Mouse (Mus musculus): ENCODE measurements at regions not wholly inside any gene's neighbourhood (a gene's known extent, or its start where the extent isn't known, plus 50 kb on each side); places are given as distances from the start of the nearest gene placed in this dataset.
A peak's percentile ranks its signal among the peaks of the same experiment; 100 is the strongest.

DNA sequence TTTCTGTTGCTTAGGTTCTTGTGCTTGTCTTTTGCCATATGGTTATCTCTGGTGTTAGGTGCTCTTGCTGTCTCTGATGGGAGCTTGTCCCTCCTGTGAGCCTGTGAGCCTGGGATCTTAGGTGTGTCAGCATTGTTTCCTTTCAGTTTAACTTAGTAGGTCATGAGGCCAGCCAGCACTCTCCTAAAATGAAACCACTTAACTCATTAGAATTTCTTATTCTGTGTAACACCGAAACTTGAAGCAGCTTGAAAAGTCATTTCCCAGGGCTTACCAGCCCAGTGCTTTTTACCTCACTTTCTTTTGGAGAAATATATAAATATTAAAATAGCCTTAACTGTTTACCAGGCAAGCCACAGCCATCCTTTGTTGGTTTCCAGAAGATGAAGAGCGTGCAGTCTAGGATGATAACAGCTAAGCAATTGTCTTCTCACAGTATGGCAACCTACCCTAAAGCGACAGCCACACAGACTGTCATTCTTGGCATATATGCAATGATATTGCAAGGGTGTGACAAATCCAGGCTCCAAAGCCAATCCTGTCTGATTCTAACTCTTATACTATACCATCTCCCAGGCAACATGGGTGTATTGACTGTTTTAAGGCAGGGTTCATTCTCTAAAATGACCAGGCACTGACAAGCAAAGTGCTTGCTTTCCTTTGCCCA lies 146.2 kb upstream of the Map3k7 start:
- 92% methylated on average over 3 of the region's 3 CpGs for WGBS
- Histone ChIP-seq H3K4me2 (no peak overlapping the region), H3K9me3 (no peaks in the 10 kb centered on the region), H3K36me3 (no peaks in the 10 kb centered on the region), H3K4me1 (replicated peaks) (no peaks in the 10 kb centered on the region), H3K9ac (no peak overlapping the region), H3K4me3 (no peak overlapping the region), H3K27me3 (no peaks in the 10 kb centered on the region), H3K27ac (no peak overlapping the region)
- ATAC-seq (ENCODE audit: low FRiP score): no peak

DNA sequence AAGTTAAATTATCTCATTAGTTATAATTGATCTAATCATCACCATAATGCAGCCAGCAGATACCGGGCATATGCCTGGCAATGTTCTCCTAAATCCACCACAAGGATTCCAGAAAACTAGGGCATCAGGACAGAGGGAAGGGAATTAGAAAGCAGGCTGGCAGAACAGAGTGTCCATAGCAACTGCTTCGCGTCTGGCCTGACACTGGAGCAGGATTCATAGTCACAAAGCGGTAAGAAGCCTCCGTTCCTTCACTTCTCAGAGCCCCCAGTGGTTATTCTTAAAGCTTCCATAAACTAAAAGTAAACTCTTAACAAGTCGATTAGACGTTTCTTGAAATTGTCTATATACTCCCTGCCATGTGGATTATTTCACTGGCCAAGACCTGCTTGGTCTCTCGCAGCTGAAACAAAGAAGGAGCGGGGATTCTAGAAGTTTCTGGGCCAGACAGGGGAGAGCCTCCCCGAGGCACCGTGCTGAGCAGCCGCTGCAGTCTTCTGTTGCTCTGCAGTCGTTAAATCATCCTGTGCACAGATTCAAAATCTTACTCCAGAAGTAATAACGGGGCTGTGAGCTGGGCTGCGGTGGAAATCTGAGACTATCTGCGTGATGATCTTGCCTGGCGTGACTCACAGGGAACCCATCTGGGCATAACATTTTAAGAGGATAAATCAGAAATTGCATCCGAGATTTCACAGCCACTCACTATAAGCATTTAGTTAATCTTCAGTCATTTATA lies 144.2 kb upstream of the Map3k7 start:
- no peak overlapping the region for H3K9ac ChIP-seq
- no peak overlapping the region for H3K27ac ChIP-seq
- H3K4me1 ChIP-seq (replicated peaks): peaks cover 7% of the 10 kb centered on the region; the same call in 1 of the 2 replicates
- H3K4me2 ChIP-seq: no peak overlapping the region
- H3K9me3 ChIP-seq: no peaks in the 10 kb centered on the region
- no peaks in the 10 kb centered on the region for H3K27me3 ChIP-seq
- no peak overlapping the region for H3K4me3 ChIP-seq
- 86% methylated on average over 18 of the region's 18 CpGs for WGBS
- H3K36me3 ChIP-seq: no peaks in the 10 kb centered on the region
- ATAC-seq (ENCODE audit: low FRiP score): no peak

DNA sequence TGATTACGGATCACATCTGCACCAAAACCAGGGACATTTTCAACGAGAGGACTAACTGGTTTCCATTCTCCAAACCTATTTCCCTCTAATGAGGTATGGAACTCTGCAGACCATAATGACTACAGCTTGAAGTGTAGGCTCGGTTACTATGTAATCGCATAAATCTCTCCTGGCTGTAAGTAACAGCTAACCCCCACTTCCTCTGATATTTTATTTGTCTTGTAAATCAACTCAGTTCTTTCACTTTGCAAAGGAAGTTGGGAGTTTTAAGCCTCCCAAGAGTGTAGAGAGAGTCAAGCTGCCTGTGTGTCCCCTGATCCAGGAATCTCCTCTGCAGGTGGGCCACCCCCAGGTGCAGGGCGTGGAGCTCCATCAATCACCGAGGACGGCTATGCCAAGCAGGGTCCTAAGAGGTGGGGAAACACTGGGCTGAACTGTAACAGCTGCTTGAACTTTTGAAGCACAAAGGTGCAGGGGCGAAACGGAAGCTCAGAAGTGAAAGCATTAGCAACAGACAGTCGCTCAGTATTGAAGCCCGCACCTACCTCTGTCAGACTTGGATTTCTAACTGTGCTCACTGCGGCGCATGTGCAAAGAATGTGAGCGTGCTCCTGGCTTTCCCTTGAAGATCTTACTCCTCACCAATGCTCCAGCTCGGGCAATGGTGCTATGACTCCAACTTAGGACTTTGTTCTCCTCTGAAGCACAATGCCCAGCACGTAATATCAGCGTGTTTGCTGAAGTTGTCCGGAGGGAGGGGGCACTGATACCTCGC lies 140.1 kb upstream of the Map3k7 start:
- Histone ChIP-seq H3K4me1 (replicated peaks) (peaks cover 7% of the 10 kb centered on the region; the same call in 1 of the 2 replicates), H3K27ac (no peak overlapping the region), H3K27me3 (no peaks in the 10 kb centered on the region), H3K9ac (no peak overlapping the region), H3K4me2 (peak overlapping the region; percentile 29), H3K9me3 (no peaks in the 10 kb centered on the region), H3K36me3 (no peaks in the 10 kb centered on the region), H3K4me3 (no peak overlapping the region)
- WGBS: 59% methylated on average over 19 of the region's 19 CpGs
- ATAC-seq (ENCODE audit: low FRiP score): 0 out of 2 replicates have a peak, but pooled peaks have one; percentile 57

- Histone ChIP-seq H3K4me2 (peak overlapping the region; percentile 29), H3K9me3 (no peaks in the 10 kb centered on the region), H3K9ac (no peak overlapping the region), H3K36me3 (no peaks in the 10 kb centered on the region), H3K27ac (no peak overlapping the region), H3K27me3 (no peaks in the 10 kb centered on the region), H3K4me3 (no peak overlapping the region), H3K4me1 (replicated peaks) (peaks cover 7% of the 10 kb centered on the region; the same call in 1 of the 2 replicates)
- 59% methylated on average over 14 of the region's 14 CpGs for WGBS
- no peak for ATAC-seq (ENCODE audit: low FRiP score)
Observed at GRCm38 (mm10) chr4:31824518-31825437, 139.1 kb upstream of the Map3k7 start.

- peaks cover 8% of the 10 kb centered on the region; the same call in 1 of the 2 replicates for H3K4me1 ChIP-seq (replicated peaks)
- H3K27me3 ChIP-seq: no peaks in the 10 kb centered on the region
- no peak overlapping the region for H3K9ac ChIP-seq
- H3K4me3 ChIP-seq: no peak overlapping the region
- ATAC-seq (ENCODE audit: low FRiP score): no peak
- no peak overlapping the region for H3K4me2 ChIP-seq
- 76% methylated on average over 3 of the region's 3 CpGs for WGBS
- no peaks in the 10 kb centered on the region for H3K36me3 ChIP-seq
- H3K27ac ChIP-seq: no peak overlapping the region
- no peaks in the 10 kb centered on the region for H3K9me3 ChIP-seq
Observed at GRCm38 (mm10) chr4:31825438-31825830, 138.5 kb upstream of the Map3k7 start.

DNA sequence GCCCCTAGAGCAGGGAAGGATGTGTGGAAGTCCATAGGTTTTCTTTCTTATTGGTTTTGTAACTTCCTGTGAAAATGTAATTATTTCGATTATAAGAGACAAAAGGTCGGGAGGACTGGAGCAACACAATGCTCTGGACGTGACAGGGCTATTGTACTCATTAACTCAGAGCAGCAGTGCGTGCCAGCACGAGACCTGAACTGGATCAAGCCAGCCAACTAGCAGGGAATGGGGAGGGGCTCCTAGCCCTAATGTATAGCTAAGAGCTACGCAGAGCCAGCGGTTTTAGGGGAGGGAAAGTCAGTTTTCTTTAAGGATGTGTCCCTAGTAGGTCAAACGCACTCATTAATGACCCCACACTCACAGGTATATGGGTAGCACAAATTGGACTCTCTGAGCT lies 137.2 kb upstream of the Map3k7 start:
- Histone ChIP-seq H3K4me3 (no peak overlapping the region), H3K4me1 (replicated peaks) (peaks cover 11% of the 10 kb centered on the region; the same call in 1 of the 2 replicates), H3K4me2 (no peak overlapping the region), H3K27me3 (no peaks in the 10 kb centered on the region), H3K27ac (no peak overlapping the region), H3K9me3 (no peaks in the 10 kb centered on the region), H3K9ac (no peak overlapping the region), H3K36me3 (no peaks in the 10 kb centered on the region)
- 62% methylated on average over 8 of the region's 8 CpGs for WGBS
- 0 out of 2 replicates have a peak, but pooled peaks have one; percentile 56 for ATAC-seq (ENCODE audit: low FRiP score)

- Histone ChIP-seq H3K27me3 (no peaks in the 10 kb centered on the region), H3K27ac (no peak overlapping the region), H3K9me3 (no peaks in the 10 kb centered on the region), H3K4me1 (replicated peaks) (peaks cover 11% of the 10 kb centered on the region; the same call in 1 of the 2 replicates), H3K4me2 (no peak overlapping the region), H3K9ac (no peak overlapping the region), H3K4me3 (no peak overlapping the region), H3K36me3 (no peaks in the 10 kb centered on the region)
- WGBS: 81% methylated on average over 7 of the region's 7 CpGs
- no peak for ATAC-seq (ENCODE audit: low FRiP score)
Observed at GRCm38 (mm10) chr4:31827266-31827665, 136.6 kb upstream of the Map3k7 start.

- Histone ChIP-seq H3K4me3 (no peak overlapping the region), H3K4me2 (peak overlapping the region; percentile 8; the same call in 1 of the 2 replicates), H3K27me3 (no peaks in the 10 kb centered on the region), H3K36me3 (no peaks in the 10 kb centered on the region), H3K9ac (no peak overlapping the region), H3K4me1 (replicated peaks) (peaks cover 12% of the 10 kb centered on the region), H3K9me3 (no peaks in the 10 kb centered on the region), H3K27ac (no peak overlapping the region)
- 10% methylated on average over 11 of the region's 11 CpGs for whole genome bisulfite sequencing
- ATAC-seq (ENCODE audit: low FRiP score): no peak
Observed at GRCm38 (mm10) chr4:31830241-31830640, 133.7 kb upstream of the Map3k7 start.

GRCm38 (mm10) chr4:31831469-31831868 lies 132.4 kb upstream of the Map3k7 start:
- H3K4me1 ChIP-seq (replicated peaks): peaks cover 19% of the 10 kb centered on the region

GRCm38 (mm10) chr4:31833828-31834227 lies 130.1 kb upstream of the Map3k7 start:
- Histone ChIP-seq H3K27me3 (no peaks in the 10 kb centered on the region), H3K4me3 (no peak overlapping the region), H3K4me1 (replicated peaks) (peaks cover 22% of the 10 kb centered on the region), H3K9me3 (no peaks in the 10 kb centered on the region), H3K27ac (no peak overlapping the region), H3K4me2 (no peak overlapping the region), H3K36me3 (no peaks in the 10 kb centered on the region), H3K9ac (no peak overlapping the region)
- no peak; the same call in 1 of the 2 replicates for ATAC-seq (ENCODE audit: low FRiP score)
- WGBS: 48% methylated on average over 4 of the region's 4 CpGs

More at GRCm38 (mm10) chr4:31831469-31831868, 132.4 kb upstream of the Map3k7 start:
- Histone ChIP-seq H3K9ac (no peak overlapping the region), H3K4me2 (no peak overlapping the region), H3K27ac (no peak overlapping the region), H3K9me3 (no peaks in the 10 kb centered on the region), H3K4me3 (no peak overlapping the region), H3K36me3 (no peaks in the 10 kb centered on the region), H3K27me3 (no peaks in the 10 kb centered on the region)
- 88% methylated on average over 2 of the region's 2 CpGs for WGBS
- ATAC-seq (ENCODE audit: low FRiP score): no peak

DNA sequence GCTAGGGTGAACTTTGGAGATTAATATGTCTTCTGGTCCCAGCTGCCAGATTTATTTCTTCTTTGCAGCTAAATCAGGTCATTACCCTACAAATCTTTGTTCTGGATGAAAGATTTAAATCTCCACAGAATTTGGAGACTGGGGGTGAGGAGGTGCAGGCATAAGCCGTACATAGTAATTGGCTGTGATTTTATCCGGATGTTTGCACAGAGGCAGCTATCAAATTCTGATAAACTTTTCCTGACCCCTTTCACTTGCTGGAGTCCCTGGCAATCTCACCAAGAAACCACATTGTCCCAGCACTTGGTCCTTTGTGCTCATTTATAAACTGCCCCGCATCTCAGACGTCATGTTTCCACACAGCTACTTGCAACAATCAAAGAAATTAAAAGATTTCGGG lies 128.8 kb upstream of the Map3k7 start:
- 48% methylated on average over 5 of the region's 5 CpGs for WGBS
- no peak for ATAC-seq (ENCODE audit: low FRiP score)
- H3K4me2 ChIP-seq: no peak overlapping the region
- H3K27me3 ChIP-seq: no peaks in the 10 kb centered on the region
- no peaks in the 10 kb centered on the region for H3K36me3 ChIP-seq
- H3K4me3 ChIP-seq: no peak overlapping the region
- H3K4me1 ChIP-seq (replicated peaks): peaks cover 22% of the 10 kb centered on the region
- no peak overlapping the region for H3K27ac ChIP-seq
- H3K9ac ChIP-seq: no peak overlapping the region
- H3K9me3 ChIP-seq: no peaks in the 10 kb centered on the region

All from hindbrain, embryonic 13.5 days (tissue).